Mouse (Mus musculus) lung, adult 2 months (tissue): ENCODE results near the gene Gm10718.
"Not testable (repeated sequence)": the region's sequence is repeated elsewhere in the genome, so short reads cannot be mapped to it uniquely, and the experiment has no call there.

Source experiments
- CTCF ChIP-seq: fragments of 200-500 bp; IDR thresholded peaks from 2 replicates; pipeline ENCODE4 v1.5.1; 2011; ENCODE audit warnings: mild to moderate bottlenecking, low read length, control low read depth; ENCODE audit not compliant: insufficient read depth
- POLR2A ChIP-seq: fragments of 200-500 bp; IDR thresholded peaks from 2 replicates; pipeline ENCODE4 v1.6.1; 2011; ENCODE audit warnings: low read depth, mild to moderate bottlenecking, control low read depth, low read length, borderline replicate concordance; ENCODE audit errors: extremely low read depth

DNA sequence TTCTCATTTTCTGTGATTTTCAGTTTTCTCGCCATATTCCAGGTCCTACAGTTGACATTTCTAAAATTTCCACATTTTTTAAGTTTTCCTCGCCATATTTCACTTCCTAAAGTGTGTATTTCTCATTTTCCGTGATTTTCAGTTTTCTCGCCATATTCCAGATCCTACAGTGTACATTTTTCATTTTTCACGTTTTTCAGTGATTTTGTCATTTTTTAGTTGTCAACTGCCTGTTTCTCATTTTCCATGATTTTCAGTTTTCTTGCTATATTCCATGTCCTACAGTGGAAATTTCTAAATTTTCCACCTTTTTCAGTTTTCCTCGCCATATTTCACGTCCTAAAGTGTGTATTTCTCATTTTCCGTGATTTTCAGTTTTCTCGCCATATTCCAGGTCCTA, 16.1 kb upstream of the Gm10718 start:
- TF ChIP-seq CTCF, POLR2A: not testable (repeated sequence)
